18 mouse cellular contexts compared by ENCODE assay signal in the genomic region with DNA sequence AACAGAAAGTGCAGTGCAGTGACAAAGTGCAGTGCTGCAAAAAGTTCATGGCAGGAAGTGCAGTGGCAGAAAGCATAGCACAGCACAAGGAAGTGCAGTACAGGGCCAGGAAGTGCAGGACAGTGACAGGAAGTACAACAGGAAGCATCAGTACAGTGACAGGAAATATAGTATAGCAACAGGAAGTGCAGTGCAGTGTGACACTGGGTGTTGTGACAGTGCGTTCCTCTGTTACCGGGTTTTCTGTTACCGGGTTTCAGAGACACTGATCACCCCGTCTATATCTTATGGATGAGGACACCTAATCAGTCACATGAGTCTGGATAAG. TPM values are rescaled to one million over a fixed set of nuclear protein-coding genes. Genes with fewer than 3 reads are reported as not detected.
A peak's percentile ranks its signal among the peaks of the same experiment; 100 is the strongest.
DNase-seq lines count a peak whose midpoint lies in the region; ATAC-seq and TF ChIP-seq lines count a peak whose summit lies in the region.
"Had no signal": no experiment of that assay in that cellular context is flagged by ENCODE, and none has a peak within 500 bp of the region (broad histone marks: within the 10 kb centered on the region; RNA-seq: fewer than 3 reads in every experiment).

No protein-coding gene starts in this region.

- peaks cover 23% of the 10 kb centered on the region; the same call in 1 of the 2 replicates for H3K36me3 ChIP-seq in kidney, embryonic 15.5 days
- no peaks in the 10 kb centered on the region for H3K36me3 ChIP-seq in thymus, adult 2 months (ENCODE audit: control insufficient read depth, insufficient read depth, low read length)
- no peaks in the 10 kb centered on the region for H3K36me3 ChIP-seq in macrophage (ENCODE audit: inconsistent target)

- no peaks in the 10 kb centered on the region for H3K9me3 ChIP-seq in kidney, embryonic 15.5 days (replicated peaks)
- H3K9me3 ChIP-seq: hindbrain, embryonic 12.5 days had no signal

- H3K4me2 ChIP-seq in kidney, embryonic 15.5 days = no peak overlapping the region
- H3K4me2 ChIP-seq: hindbrain, embryonic 12.5 days; limb, embryonic 12.5 days had no signal

- H3K79me2 ChIP-seq in macrophage (ENCODE audit: inconsistent target) = no peaks in the 10 kb centered on the region

- ATAC-seq in kidney, embryonic 15.5 days (replicated peaks; ENCODE audit: low FRiP score) = no peak

- TF ChIP-seq CTCF in thymus, adult 2 months (IDR thresholded peaks at IDR 0.05; ENCODE audit: borderline replicate concordance, control insufficient read depth, extremely low read depth, insufficient read depth, low read length, poor library complexity) = no peak

- H3K9ac ChIP-seq in kidney, embryonic 15.5 days = no peak overlapping the region
- H3K9ac ChIP-seq: hindbrain, embryonic 12.5 days; limb, embryonic 12.5 days had no signal

- 0 out of 2 replicates have a peak overlapping the region, but pooled peaks have one; percentile 19 for H3K27ac ChIP-seq in kidney, embryonic 15.5 days
- peak overlapping the region; percentile 13 for H3K27ac ChIP-seq in thymus, adult 2 months (ENCODE audit: control insufficient read depth, insufficient read depth, low read length)
- peak overlapping the region; percentile 19; the same call in 1 of the 2 replicates for H3K27ac ChIP-seq in macrophage
- H3K27ac ChIP-seq: embryonic facial prominence, embryonic 10.5 days; hindbrain, embryonic 12.5 days; limb, embryonic 12.5 days had no signal

- no peak for DNase-seq in kidney, adult 18-20 months
- no peak for DNase-seq in thymus, adult 2 months
- DNase-seq in thymus, postnatal 14 days = no peak
- DNase-seq in layer of hippocampus, postnatal 25 days (ENCODE audit: extremely low spot score in 1 of 2, low spot score in 1 of 2) = no peak
- DNase-seq in adrenal gland, adult 8-10 months = no peak
- DNase-seq: cerebellum, adult 11-12 months; cerebellum, postnatal 25 days; gastrocnemius, postnatal 14 days; kidney, postnatal 14 days; right cerebral cortex, adult 18-20 months; spleen, adult 18-20 months; thymus, postnatal 36 days had no signal

- no peak for TF ChIP-seq POLR2A in thymus, adult 2 months (IDR thresholded peaks at IDR 0.05; ENCODE audit: control insufficient read depth, extremely low read depth, insufficient read depth, low read length, poor library complexity)

- no peaks in the 10 kb centered on the region for H3K27me3 ChIP-seq in kidney, embryonic 15.5 days
- no peaks in the 10 kb centered on the region for H3K27me3 ChIP-seq in thymus, adult 2 months (ENCODE audit: control insufficient read depth, insufficient read depth, low read length)
- H3K27me3 ChIP-seq: hindbrain, embryonic 12.5 days; limb, embryonic 12.5 days had no signal

- peaks cover 6% of the 10 kb centered on the region for H3K4me1 ChIP-seq in kidney, embryonic 15.5 days
- H3K4me1 ChIP-seq in thymus, adult 2 months (replicated peaks; ENCODE audit: control insufficient read depth, insufficient read depth, low read length) = no peaks in the 10 kb centered on the region
- H3K4me1 ChIP-seq: embryonic facial prominence, embryonic 10.5 days; hindbrain, embryonic 12.5 days; limb, embryonic 12.5 days had no signal

- no peak overlapping the region for H3K4me3 ChIP-seq in kidney, embryonic 15.5 days (replicated peaks)
- H3K4me3 ChIP-seq in thymus, adult 2 months (ENCODE audit: control insufficient read depth, insufficient read depth, low read length) = no peak overlapping the region
- no peak overlapping the region for H3K4me3 ChIP-seq in macrophage (ENCODE audit: inconsistent target)
- H3K4me3 ChIP-seq: embryonic facial prominence, embryonic 10.5 days; erythroblast, embryonic 14.5 days; hindbrain, embryonic 12.5 days; limb, embryonic 12.5 days had no signal

- WGBS in kidney, embryonic 15.5 days = 100% methylated on average over 4 of the region's 4 CpGs
- 99% methylated on average over 4 of the region's 4 CpGs for WGBS in thymus, adult 2 months
- 95% methylated on average over 4 of the region's 4 CpGs for WGBS in macrophage (ENCODE audit: missing documents)

RNA-seq across cellular contexts. Expression of a gene that starts 38.1 kb away (rescaled TPM):
- polyA plus RNA-seq in kidney, embryonic 15.5 days (2015; fragmentation: Nextera tagmentation; extraction: Ambion mirVana) = 9.2 and 9.7 TPM in 2 replicates
- polyA plus RNA-seq in thymus, adult 2 months (2012; rRNA removed) = 8.2 and 8.4 TPM in 2 replicates
- total RNA-seq in macrophage (2018; cell fraction: chromatin; rRNA removed) = 100 to 1,000 TPM in 1 of 26 experiments, 10 to 100 TPM in 25; 43.6 to 102 (median 57.2) TPM
- total RNA-seq in macrophage (2018; cell fraction: cytosol; rRNA removed) = 10 to 100 TPM in 9 of 26 experiments, 1 to 10 TPM in 17; 5.4 to 16.1 (median 9.4) TPM
- 10 to 100 TPM; 14.7 to 76.1 (median 34.5) TPM for total RNA-seq in macrophage (2018; cell fraction: nucleus; rRNA removed)
- 1.5 to 11.7 TPM (median 5.7 TPM) in 3 replicates for polyA plus RNA-seq in macrophage (2018)
- 10 to 100 TPM; 62.6 to 67.3 TPM for total RNA-seq in layer of hippocampus, postnatal 25 days (2021)
- 10 to 100 TPM; 27.7 to 33.6 (median 30.5) TPM for total RNA-seq in adrenal gland, adult 8-10 months (2022)
